Mouse (Mus musculus): ENCODE results near the gene E130208F15Rik. TPM values are rescaled to one million over a fixed set of nuclear protein-coding genes. Genes with fewer than 3 reads are reported as not detected.

The E130208F15Rik gene
- polyA plus RNA-seq, 1 experiment from 2014 or later, result not detected

DNA sequence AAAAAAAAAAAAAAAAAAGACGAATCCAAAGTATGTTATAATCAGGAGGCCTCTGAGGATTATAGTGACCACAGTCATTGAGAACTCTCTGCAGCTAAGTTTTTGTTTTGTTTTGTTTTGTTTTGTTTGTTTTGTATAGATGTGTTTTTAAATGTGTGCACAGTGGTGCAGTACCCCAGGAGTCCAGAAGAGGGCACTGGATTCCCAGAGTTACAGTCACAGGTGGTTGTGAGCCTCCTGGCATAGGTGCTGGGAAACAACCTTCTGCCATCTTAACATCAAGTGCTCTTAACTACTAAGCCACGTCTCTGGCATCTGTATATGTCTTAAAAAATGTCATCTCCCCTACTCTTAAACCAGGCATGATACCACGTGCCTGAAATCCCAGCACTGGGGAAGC lies 20.6 kb upstream of the E130208F15Rik start:
- Histone ChIP-seq H3K9ac (replicated peaks) (no peak overlapping the region), H3K4me2 (ENCODE audit: low read depth, low read length) (no peak overlapping the region), H3K4me1 (ENCODE audit: insufficient read depth) (no peaks in the 10 kb centered on the region), H3K9me3 (ENCODE audit: low read length) (no peaks in the 10 kb centered on the region), H3K27me3 (ENCODE audit: insufficient read depth, low read length) (no peaks in the 10 kb centered on the region), H3K4me3 (ENCODE audit: low read depth, low read length) (no peak overlapping the region), H3K36me3 (replicated peaks; ENCODE audit: insufficient read depth, low read length) (no peaks in the 10 kb centered on the region), H3K27ac (ENCODE audit: low read depth) (no peak overlapping the region)
- no peak for TF ChIP-seq EP300 (IDR thresholded peaks at IDR 0.05; ENCODE audit: low read depth)
- TF ChIP-seq CTCF (IDR thresholded peaks at IDR 0.05; ENCODE audit: low read depth), result peak; percentile 74
- ATAC-seq, result no peak
- 52% methylated on average over 3 of the region's 3 CpGs for WGBS (ENCODE audit: insufficient replicate concordance)
- peak; percentile 64 for DNase-seq

DNA sequence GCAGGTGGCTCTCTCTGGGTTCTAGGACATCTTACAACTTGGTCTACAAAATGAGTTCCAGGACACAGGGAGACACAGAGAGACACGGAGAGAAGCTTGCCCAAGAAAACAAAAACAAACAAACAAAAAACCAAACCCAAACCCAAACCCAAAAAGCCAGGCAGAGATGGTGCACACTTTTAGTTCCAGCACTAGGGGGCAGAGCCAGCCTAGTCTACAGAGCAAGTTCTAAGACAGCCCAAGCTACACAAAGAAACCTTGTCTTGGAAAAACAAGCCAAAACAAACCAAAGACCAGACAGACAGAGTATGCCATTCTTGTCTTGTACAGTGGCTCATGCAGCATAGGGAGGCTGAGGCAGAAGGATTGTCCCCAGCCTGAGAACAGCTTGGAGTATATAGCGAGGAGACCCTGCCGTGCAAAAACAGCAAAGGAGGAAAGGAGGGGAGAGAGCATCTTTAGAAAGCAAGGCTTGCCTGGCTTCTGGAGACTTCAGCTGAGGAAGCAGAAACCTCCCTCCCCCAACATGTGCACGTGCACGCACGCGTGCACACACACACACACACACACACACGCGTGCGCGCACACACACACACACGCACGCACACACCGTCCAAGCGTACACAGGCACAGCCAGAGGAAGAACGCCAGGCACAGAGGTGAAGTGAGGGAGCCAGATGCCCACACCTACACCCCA lies 15.3 kb upstream of the E130208F15Rik start:
- ATAC-seq, result no peak
- H3K4me3 ChIP-seq (ENCODE audit: low read depth, low read length), result no peak overlapping the region
- H3K9ac ChIP-seq (replicated peaks), result no peak overlapping the region
- no peak overlapping the region for H3K4me2 ChIP-seq (ENCODE audit: low read depth, low read length)
- 83% methylated on average over 16 of the region's 16 CpGs for WGBS (ENCODE audit: insufficient replicate concordance)
- H3K27ac ChIP-seq (ENCODE audit: low read depth), result no peak overlapping the region
- no peaks in the 10 kb centered on the region for H3K27me3 ChIP-seq (ENCODE audit: insufficient read depth, low read length)
- no peaks in the 10 kb centered on the region for H3K9me3 ChIP-seq (ENCODE audit: low read length)
- no peaks in the 10 kb centered on the region for H3K36me3 ChIP-seq (replicated peaks; ENCODE audit: insufficient read depth, low read length)
- H3K4me1 ChIP-seq (ENCODE audit: insufficient read depth), result peaks cover 14% of the 10 kb centered on the region
- no peak for DNase-seq
- no peak for TF ChIP-seq EP300 (IDR thresholded peaks at IDR 0.05; ENCODE audit: low read depth)
- peak; percentile 59 for TF ChIP-seq CTCF (IDR thresholded peaks at IDR 0.05; ENCODE audit: low read depth)

DNA sequence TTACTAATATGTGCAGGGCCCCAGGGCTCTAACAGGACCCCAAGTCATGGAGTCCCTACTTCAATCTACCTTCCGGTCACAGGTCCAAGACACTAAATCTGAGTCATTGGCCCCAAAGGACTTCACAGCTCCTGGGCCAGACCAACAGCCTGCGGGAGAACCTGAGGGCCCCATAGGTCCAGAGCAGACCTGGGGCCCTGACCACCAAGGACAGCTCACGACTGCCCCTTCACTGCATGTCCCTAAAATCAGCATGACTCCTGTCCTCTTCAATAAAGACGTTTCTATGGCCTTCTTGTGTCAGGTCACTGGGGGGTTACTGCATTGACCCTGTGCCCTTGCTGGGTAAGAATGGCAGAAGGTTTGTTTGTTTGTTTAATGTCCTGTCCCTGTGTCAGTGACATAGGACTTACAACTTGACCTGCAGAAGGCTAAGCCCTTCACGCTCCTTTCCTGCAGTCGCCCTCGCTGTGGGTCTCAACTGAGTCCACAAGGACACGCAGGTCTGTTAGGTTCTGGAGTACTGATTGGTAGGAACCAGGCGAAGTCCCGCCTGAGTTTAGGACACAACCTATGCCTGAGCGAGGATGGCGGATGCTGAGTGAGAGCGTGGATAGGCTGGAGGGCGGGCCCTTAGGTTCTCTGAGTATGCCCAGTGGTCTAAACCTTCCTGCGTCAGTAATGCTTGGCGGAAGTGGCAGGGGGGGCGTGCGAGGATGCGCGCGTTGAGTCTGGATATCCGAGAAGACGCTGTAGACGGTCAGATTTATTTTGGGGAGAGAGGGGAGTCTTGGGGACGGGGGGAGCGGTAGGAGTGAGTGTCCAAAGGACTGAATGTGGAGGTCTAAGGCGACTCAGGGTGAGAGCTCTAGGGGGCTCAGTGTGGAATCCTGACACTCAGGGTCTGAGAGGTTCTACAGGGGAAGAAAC lies 13.2 kb upstream of the E130208F15Rik start, which contains the start of gene Alkbh6:
Gene Alkbh6 (plus strand): TSS at position 642 of the 930 bp plus-strand sequence.
- DNase-seq, result peak; percentile 88
- TF ChIP-seq EP300 (IDR thresholded peaks at IDR 0.05; ENCODE audit: low read depth), result no peak
- TF ChIP-seq CTCF (IDR thresholded peaks at IDR 0.05; ENCODE audit: low read depth), result no peak
- peak within 1 kb of the TSS; percentile 78 for H3K27ac ChIP-seq (ENCODE audit: low read depth)

DNA sequence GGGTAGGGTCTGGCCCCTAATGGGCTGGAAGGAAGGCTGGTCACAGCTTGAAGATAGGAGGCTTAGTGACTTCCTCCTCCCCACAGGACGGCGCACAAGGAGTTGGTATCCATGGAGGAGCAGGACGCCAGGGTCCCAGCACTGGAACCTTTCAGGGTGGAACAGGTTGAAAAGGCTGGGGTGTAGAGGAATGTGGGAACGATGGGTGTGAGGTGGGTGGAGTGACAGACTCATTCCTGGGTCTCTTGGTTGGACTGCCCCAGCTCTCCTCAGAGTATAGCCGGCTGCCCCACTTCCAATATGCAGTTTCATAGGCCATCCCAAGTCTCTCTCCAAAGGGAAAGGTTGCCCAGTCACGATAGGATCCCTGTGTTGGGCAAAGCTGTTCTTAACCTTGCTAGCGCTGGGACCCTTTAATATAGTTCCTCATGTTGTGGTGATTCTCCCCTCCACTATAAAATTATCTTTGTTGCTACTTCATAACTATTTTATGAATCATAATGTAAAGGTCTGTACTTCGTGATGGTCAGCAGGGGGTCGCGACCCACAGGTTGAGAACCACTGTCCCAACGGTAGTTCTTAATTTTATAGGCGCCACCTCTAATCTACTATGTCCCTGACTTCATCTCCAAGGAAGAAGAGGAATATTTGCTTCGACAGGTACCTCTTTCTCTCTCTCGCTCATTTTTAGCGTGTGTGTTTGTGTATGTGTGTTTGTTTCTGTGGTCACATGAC lies 12.0 kb upstream of the E130208F15Rik start:
- ATAC-seq (no peak), DNase-seq (no peak)
- Histone ChIP-seq H3K27ac (ENCODE audit: low read depth) (no peak overlapping the region), H3K36me3 (replicated peaks; ENCODE audit: insufficient read depth, low read length) (no peaks in the 10 kb centered on the region), H3K4me2 (ENCODE audit: low read depth, low read length) (peak overlapping the region; percentile 91), H3K4me1 (ENCODE audit: insufficient read depth) (peaks cover 16% of the 10 kb centered on the region), H3K9ac (replicated peaks) (peak overlapping the region; percentile 62), H3K27me3 (ENCODE audit: insufficient read depth, low read length) (no peaks in the 10 kb centered on the region), H3K4me3 (ENCODE audit: low read depth, low read length) (peak overlapping the region; percentile 49), H3K9me3 (ENCODE audit: low read length) (no peaks in the 10 kb centered on the region)
- 55% methylated on average over 15 of the region's 15 CpGs for WGBS (ENCODE audit: insufficient replicate concordance)
- no peak for TF ChIP-seq CTCF (IDR thresholded peaks at IDR 0.05; ENCODE audit: low read depth)
- no peak for TF ChIP-seq EP300 (IDR thresholded peaks at IDR 0.05; ENCODE audit: low read depth)

More for the DNA sequence above, 13.2 kb upstream of the E130208F15Rik start, which contains the start of gene Alkbh6:
- peak within 1 kb of the TSS; percentile 62 for H3K9ac ChIP-seq (replicated peaks)
- H3K36me3 ChIP-seq (replicated peaks; ENCODE audit: insufficient read depth, low read length), result no peaks in the 10 kb centered on the region
- no peaks in the 10 kb centered on the region for H3K9me3 ChIP-seq (ENCODE audit: low read length)
- 4% methylated on average over 27 of the region's 27 CpGs for WGBS (ENCODE audit: insufficient replicate concordance)
- peak; percentile 100 for ATAC-seq
- H3K27me3 ChIP-seq (ENCODE audit: insufficient read depth, low read length), result no peaks in the 10 kb centered on the region
- H3K4me2 ChIP-seq (ENCODE audit: low read depth, low read length), result peak within 1 kb of the TSS; percentile 91
- H3K4me3 ChIP-seq (ENCODE audit: low read depth, low read length), result peak within 1 kb of the TSS; percentile 49
- H3K4me1 ChIP-seq (ENCODE audit: insufficient read depth), result peaks cover 14% of the 10 kb centered on the region

DNA sequence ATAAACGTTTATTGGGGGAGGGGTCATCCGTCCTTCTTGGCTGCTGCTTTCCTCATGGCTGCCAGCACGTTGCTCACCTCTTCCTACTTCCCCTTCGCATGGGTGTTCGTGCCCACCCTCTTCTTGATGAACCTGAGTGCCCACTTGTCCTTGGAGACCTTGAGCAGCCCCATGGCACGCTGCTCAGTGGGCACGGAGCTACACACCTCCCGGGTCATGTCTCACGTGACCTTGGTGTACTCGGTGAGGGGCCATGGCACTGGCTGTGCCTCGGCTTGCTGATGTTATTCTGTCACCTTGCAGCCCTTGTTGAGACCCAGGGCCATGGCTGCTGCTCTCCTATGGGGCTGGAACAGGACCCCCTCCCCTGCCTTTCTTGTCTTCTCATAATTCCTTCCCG lies 11.4 kb upstream of the E130208F15Rik start:
- no peaks in the 10 kb centered on the region for H3K9me3 ChIP-seq (ENCODE audit: low read length)
- no peaks in the 10 kb centered on the region for H3K36me3 ChIP-seq (replicated peaks; ENCODE audit: insufficient read depth, low read length)
- DNase-seq (no peak), ATAC-seq (no peak)
- H3K9ac ChIP-seq (replicated peaks), result no peak overlapping the region
- 80% methylated on average over 12 of the region's 12 CpGs for WGBS (ENCODE audit: insufficient replicate concordance)
- no peaks in the 10 kb centered on the region for H3K27me3 ChIP-seq (ENCODE audit: insufficient read depth, low read length)
- H3K4me3 ChIP-seq (ENCODE audit: low read depth, low read length), result no peak overlapping the region
- H3K4me1 ChIP-seq (ENCODE audit: insufficient read depth), result peaks cover 16% of the 10 kb centered on the region
- H3K27ac ChIP-seq (ENCODE audit: low read depth), result no peak overlapping the region
- no peak overlapping the region for H3K4me2 ChIP-seq (ENCODE audit: low read depth, low read length)
- no peak for TF ChIP-seq EP300 (IDR thresholded peaks at IDR 0.05; ENCODE audit: low read depth)

All from liver, postnatal 0 days (tissue).